Mouse (Mus musculus) adrenal gland, postnatal 14 days (tissue): ENCODE measurements around the gene BC030870. TPM values are rescaled to one million over a fixed set of nuclear protein-coding genes. Genes with fewer than 3 reads are reported as not detected.

Experiments
- DNase-seq: peaks from one replicate; pipeline ENCODE4 v3.0.0; 2021; ENCODE audit warnings: mixed read lengths
- microRNA-seq, 2 experiments: library from miRNA; unstranded; fragments of <30 nt; microRNA quantifications; one replicate each; pipeline ENCODE4 v1.2.0; 2021
- total RNA-seq: library from RNA; stranded (reverse); gene quantifications from 2 replicates; pipeline ENCODE4 v1.2.3, GENCODE M21; 2021

The BC030870 gene
- total RNA-seq, 1 experiment from 2014 or later = not detected

DNA sequence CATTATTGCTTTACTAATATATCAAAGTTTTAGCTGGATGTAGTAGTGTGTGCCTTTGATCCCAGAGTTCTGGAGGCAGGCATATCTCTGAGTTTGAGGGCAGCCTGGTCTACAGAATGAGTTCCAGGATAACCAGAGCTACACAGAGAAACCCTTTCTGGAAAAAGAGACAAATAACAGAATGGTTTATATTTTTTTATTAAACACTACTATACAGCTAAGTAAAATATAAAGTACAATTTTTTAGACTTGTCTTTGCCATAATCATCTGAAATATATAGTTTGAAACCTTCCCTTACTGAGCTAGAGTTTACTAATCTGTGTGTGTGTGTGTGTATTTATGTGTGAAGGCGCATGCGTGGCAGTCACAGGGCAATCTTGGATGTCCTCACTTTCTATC is 54.6 kb downstream of the BC030870 start, which contains the start of gene Gm10663:
Gm10663 (plus strand) TSS at position 301 of the 400 bp plus-strand sequence.
- no peak for DNase-seq

GRCm38 (mm10) chr8:65070996-65071395 is 58.4 kb downstream of the BC030870 start:
- DNase-seq = no peak

GRCm38 (mm10) chr8:65068473-65068819 is 60.9 kb downstream of the BC030870 start:
- DNase-seq = no peak

GRCm38 (mm10) chr8:65067694-65068472 is 61.5 kb downstream of the BC030870 start:
- peak; percentile 12 for DNase-seq

- no peak for DNase-seq
Observed at GRCm38 (mm10) chr8:65067031-65067430, 62.3 kb downstream of the BC030870 start.

DNA sequence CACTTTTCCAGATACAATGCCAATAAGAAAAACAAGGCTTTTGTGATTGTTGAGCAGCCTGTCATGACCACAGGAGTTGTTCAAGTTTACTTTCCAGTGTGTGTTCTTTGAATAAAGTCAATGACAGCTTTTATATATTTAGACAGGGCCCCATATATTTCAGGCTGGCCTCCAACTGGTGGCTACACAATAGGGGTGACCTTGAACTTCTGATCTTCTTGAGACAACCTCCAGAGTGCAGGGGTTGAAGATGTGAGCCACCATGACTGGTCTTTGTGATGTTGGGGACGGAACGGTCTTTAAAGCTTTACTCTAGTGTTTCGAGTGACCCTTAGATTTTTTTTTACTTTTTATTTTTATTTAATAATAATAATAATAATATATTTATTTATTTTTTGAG is 63.7 kb downstream of the BC030870 start:
- DNase-seq = no peak

- no peak for DNase-seq
Observed at GRCm38 (mm10) chr8:65064071-65064470, 65.3 kb downstream of the BC030870 start.

GRCm38 (mm10) chr8:65062195-65062594 is 67.2 kb downstream of the BC030870 start:
- no peak for DNase-seq

GRCm38 (mm10) chr8:65056722-65057121 is 72.6 kb downstream of the BC030870 start:
- no peak for DNase-seq

DNA sequence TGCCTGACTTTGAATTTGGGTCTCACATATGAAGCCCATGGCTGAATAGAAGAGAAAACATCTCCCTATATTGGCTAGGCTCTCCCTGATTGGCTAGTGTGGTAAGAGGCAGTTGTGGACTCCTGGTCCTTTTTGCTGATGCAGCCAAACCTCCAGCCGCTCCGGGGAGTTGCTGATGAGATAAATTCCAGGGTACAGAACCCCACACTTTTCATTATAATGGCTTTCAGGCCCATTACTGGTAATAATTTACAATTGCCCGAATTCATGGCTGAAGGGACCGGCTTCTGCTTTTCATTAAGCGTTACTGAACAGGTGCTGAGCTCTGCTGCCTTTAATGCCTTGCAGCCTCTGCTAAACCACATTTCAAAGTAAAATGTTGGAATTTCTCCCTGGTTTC is 75.4 kb downstream of the BC030870 start:
- DNase-seq = no peak

GRCm38 (mm10) chr8:65053554-65053953 is 75.8 kb downstream of the BC030870 start:
- no peak for DNase-seq

GRCm38 (mm10) chr8:65047801-65048200 is 81.6 kb downstream of the BC030870 start:
- no peak for DNase-seq

- no peak for DNase-seq
Observed at GRCm38 (mm10) chr8:65047193-65047592, 82.2 kb downstream of the BC030870 start.

DNA sequence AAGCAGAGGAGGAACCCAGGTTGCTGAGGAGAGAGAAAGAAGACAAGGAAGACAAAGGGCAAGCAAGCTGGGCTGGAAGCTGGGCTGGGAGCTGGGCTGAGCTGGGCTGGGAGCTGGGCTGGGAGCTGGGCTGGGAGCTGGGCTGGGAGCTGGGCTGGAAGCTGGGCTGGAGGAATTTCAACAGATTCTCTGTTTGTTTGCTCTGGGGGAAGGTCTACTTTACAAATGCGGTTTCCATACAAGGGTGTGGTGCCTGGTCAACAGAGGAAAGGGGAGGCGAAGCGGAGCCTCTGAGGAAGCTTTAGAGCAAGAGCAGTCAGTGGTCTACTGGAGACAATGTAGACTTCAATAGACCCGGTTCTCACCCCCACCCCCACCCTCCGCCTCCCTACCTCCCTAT is 82.8 kb downstream of the BC030870 start:
- DNase-seq = no peak

- DNase-seq = peak; percentile 32
Observed at GRCm38 (mm10) chr8:65037117-65037533, 92.2 kb downstream of the BC030870 start, which contains the start of gene Apela. Gene Apela (minus strand): TSS chr8:65037336.

Small RNAs within 50 kb of the gene (microRNA-seq; reads per million reads assigned to microRNA genes)
- gene Gm24333 = 0 reads per million in 2 experiments

Other genes with a start within 250 kb of the BC030870 start
- gene Tmem192, start 182.4 kb downstream of the BC030870 start, total RNA-seq = 35.3 TPM in 2 replicates
- not detected in 2 replicates for gene Trim75, start 141.7 kb downstream of the BC030870 start, total RNA-seq
- not detected in 2 replicates for gene Trim61, start 111.0 kb downstream of the BC030870 start, total RNA-seq
- gene Trim60, start 111.0 kb downstream of the BC030870 start, total RNA-seq = not detected in 2 replicates
- not detected in 2 replicates for gene Apela, start 92.2 kb downstream of the BC030870 start, total RNA-seq
- not detected in 2 replicates for gene Gm10663, start 54.5 kb downstream of the BC030870 start, total RNA-seq